Mouse (Mus musculus) urinary bladder, postnatal 4 days (tissue): Measurements from ENCODE around the gene Alkbh8.
"Not testable (repeated sequence)": the region's sequence is repeated elsewhere in the genome, so short reads cannot be mapped to it uniquely, and the experiment has no call there.

Experiments used
- DNase-seq, 2 experiments: peaks; one replicate each; pipeline ENCODE4 v3.0.0; 2021 to 2022; ENCODE audit warnings: low spot score in 2 of 2

Alkbh8 gene

DNA sequence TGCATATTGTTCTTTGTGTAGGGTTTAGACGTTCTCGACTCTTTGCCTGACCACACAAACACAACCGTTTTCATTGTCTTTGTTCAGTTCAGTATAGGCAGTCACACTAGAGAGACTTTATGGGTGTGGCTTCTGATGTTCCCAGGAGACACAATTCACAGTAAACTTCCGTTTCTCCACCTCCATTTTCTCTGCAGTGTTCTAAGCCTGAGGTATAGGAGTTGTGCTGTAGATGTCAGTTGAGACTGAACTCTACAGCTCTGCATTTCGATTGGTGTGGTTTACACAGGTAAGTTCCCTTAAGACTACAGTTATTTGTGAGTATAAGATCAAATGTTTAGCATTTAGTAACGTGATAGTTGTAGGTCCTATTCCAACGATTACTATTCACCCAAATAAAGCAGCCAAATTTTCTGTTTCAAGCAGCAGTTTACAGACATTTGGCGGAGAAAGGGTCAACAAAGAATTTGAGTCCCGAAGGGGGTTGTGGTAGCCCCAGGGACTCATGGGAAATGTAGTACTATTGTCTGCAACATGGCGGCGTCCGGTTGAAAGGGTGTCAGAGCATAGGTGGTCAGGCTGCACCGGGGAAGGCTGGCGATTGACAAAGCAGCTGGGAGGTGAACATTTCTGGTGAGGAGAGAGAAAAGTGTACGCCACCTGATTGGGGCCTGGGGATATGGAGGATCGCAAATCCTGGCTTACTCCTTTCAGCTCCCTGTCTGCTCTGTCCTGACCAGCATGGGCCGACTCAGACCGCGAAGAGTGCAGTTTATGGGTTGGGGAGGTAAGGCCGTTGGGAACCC lies at the start of gene Alkbh8:
TSS of gene Alkbh8 (plus strand) at position 179 of the 806 bp plus-strand sequence.
- DNase-seq = peak in 1 of 2 experiments; percentile 57

DNA sequence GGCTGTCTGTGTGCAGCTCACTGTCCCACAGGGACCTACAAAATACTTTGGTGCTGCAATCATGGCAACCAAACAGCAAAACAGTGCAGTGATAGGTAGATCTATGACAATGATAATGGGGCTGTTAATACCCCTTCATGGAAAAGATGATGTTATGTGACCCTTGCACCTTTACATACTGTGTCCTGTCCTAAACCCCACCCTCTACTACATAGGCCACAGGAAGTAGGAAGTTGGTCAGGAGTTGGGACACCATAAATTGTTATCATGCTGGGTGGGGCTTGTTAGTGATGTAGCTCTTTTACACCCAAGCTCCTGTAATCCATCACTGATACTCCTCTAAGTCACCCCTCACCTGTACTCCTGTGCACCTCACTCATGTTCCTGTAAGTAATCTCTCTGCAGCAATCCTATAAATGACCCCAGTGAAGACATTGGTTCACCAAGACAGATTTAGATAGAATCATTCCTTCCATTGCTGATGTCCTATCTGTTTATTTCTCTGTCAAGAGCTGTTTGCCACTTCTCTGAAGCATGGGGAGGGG lies 25.6 kb upstream of the Alkbh8 start:
- no peak for DNase-seq

GRCm38 (mm10) chr9:3310016-3310415 lies 24.9 kb upstream of the Alkbh8 start:
- DNase-seq = no peak

- not testable (repeated sequence) for DNase-seq
These were observed 7.4 kb upstream of the Alkbh8 start for GRCm38 (mm10) chr9:3327342-3328053.

- no peak for DNase-seq
These were observed 6.8 kb upstream of the Alkbh8 start for GRCm38 (mm10) chr9:3328054-3328595.

GRCm38 (mm10) chr9:3330319-3330718 lies 4.6 kb upstream of the Alkbh8 start:
- DNase-seq = no peak

DNA sequence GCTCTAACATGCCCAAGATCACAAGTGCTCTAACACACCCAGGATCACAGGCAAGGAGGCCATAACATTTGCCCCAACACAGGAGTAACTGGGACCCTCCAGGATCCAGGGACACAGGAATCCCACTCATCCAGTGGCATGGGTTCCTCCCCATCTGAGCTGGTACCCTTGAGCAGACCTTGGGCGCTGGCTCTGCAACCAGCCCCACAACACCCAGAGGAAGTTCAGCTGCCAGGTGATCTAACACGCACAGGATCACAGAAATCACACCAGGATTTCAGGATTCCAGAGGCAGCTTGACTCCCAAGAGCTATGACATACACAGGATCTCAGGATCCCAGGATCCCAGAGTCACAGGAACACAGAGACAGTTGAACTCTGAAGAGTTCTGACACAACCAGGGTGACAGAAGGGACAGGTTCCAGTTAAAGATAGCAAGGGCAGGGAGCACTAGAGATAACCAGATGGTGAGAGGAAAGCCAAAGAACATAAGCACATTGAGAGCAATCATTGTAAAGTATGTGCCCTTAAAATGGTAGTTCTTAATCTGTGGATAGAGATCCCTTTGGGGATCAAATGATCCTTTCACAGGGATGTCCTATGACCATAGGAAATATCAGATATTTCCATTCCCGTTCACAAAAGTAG lies 4.1 kb upstream of the Alkbh8 start:
- DNase-seq = no peak

DNA sequence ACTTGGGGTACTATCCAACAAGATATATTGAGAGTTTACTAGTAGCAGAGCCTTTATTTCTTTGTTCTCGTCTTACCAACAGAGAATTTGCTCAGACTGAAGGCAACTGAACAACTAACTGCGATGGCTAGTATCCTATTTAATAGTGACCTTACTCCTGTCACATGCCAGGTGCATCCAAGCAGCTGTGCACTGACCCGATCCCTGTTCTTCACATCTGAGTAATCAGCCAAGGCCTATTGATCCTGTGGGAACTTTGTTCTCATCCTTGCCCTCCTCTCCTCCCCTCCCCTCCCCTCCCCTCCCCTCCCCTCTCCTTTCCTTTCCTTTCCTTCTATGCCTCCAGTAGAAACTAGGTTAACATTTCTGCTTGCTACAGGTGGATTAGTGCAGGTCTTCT lies 1.7 kb downstream of the Alkbh8 start:
- DNase-seq = no peak

GRCm38 (mm10) chr9:3345136-3345535 lies 10.2 kb downstream of the Alkbh8 start:
- DNase-seq = no peak

DNA sequence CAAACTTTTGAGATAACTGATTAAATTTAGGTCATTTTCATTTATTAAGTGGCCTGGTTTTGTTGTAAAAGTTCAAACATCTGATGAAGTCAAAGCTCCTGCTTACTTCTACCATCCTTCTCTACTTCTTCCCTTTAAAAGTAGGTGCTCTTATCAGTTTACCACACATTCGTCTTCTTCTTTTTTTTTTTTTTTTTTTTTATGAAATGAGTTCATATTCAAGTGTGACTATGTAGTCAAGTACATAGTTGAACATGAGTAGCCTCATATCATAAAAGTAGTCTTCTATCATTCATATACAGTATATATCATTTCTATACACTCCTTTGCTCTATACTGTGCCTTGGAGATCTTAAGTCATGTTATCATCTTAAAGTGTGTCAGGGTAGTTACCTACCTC lies 11.0 kb downstream of the Alkbh8 start:
- no peak for DNase-seq

GRCm38 (mm10) chr9:3350056-3350455 lies 15.1 kb downstream of the Alkbh8 start:
- DNase-seq = no peak

- not testable (repeated sequence) for DNase-seq
These were observed 41.4 kb downstream of the Alkbh8 start for GRCm38 (mm10) chr9:3376323-3376722.

DNA sequence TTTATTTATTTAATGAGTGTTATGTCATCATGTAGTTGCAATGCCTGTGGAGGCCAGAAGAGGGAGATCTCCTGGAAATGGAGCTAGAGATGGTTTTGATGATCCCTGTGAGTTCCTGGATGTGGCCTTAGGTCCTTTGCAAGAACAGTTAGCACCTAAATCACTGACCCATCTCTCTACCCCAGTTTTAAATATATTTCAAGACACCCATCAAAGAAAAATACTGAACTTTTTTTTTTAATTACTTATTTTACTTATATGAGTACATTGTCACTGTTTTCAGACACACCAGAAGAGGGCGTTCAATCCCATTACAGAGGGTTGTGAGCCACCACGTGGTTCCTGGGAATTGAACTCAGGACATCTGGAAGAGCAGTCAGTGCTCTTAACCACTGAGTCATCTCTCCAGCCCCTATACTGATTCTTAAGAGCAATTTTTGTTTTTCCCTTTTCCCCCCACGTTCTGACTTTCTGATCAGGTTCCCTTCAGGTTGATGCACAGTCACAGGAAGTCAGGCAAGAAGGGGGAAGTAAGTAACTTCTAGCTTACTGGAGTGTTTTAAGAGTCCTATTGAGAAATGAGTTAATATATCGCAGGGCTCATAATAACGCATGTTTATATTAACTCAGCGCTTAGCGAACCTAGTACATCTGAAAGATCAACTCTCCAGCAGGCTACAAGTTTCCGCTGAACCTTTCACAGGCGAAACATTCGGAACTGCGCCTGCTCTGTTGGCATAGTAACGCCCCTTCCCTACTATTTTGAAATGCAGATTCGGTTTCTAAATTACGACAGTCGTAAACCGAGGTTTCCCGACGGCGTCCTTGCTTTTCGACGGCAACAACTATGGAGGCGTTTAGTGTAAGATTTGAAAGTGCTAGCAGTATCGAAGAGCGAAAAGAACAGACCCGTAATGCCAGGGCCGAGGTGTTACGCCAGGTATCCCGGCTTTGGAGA lies 68.6 kb downstream of the Alkbh8 start, which contains the start of gene Cwf19l2:
TSS of gene Cwf19l2 (plus strand) at position 342 of the 958 bp plus-strand sequence.
- DNase-seq = peak; percentile 67 to 74

DNA sequence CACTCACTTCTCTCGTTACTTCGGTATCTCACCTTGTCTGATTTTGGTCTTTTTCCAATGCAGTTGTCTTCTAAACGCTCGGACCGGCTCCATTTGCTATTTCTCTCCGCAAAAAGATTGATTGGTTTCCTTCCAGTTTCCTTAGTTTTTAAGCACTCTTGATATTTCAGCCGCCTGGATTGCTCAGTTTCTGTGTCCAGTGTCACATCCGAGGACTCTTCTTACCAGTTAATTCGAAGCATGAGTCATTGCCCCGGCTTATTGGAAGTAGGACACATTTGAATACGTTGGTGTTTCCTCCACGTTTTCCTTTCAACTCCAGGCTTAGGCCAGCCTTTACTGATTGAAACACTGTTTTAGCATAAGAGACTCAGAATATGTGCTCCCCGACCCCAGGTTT lies 69.4 kb downstream of the Alkbh8 start:
- DNase-seq = no peak

DNA sequence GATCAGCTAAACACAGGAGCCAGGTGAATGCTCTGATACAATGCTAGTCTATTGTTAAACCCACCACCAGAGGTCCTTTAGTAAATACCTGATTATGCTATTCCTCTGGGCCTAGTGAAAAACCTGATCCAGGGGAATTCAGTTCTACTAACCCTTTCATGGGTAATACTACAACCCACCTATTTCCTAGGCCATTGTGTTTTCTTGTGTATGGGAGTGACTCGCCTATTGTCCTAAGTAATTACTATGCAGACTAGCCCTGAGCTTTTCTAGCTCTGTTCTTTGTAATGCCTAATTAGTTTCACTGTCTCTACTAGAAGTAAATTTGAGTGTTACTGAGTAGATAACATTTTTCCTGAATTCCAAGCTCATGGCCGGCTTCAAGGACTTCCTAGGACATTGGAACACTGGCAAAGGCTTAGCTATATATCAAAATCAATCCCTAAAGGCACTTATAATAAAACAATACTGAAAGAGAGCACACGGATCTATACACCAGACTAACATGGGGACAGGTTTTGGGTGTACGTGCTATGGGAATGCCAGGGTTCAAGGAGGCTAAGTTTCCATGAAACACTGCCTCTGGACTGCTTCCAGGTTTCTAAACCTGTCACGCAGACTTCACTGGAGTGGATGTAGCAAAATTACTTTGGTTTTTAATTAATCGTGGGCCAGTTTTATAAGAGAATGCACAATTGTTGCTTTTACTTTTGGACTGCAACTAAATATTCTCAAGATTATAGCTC lies 104.8 kb downstream of the Alkbh8 start:
- DNase-seq = not testable (repeated sequence)
